Mouse (Mus musculus): ENCODE data around the gene Tmem41a.

GRCm38 (mm10) chr16:21996402-21996801 lies 49.0 kb upstream of the Tmem41a start:
- TF ChIP-seq CTCF (IDR thresholded peaks at IDR 0.05; ENCODE audit: borderline replicate concordance, insufficient read depth, low read length) (no peak), POLR2A (IDR thresholded peaks at IDR 0.05; ENCODE audit: low read depth, low read length) (no peak)
